Mouse (Mus musculus) layer of hippocampus, postnatal 36 days (tissue): ENCODE measurements around the gene Gm10392. TPM values are rescaled to one million over a fixed set of nuclear protein-coding genes. Genes with fewer than 3 reads are reported as not detected.

ENCODE experiments used
- DNase-seq, 2 experiments: peaks; one replicate each; pipeline ENCODE4 v3.0.0; 2022
- total RNA-seq, 2 experiments: library from RNA; stranded (reverse); gene quantifications; 2 replicates each; pipeline ENCODE4 v1.2.3; 2021

The Gm10392 gene
- total RNA-seq, 2 experiments from 2014 or later = not detected

DNA sequence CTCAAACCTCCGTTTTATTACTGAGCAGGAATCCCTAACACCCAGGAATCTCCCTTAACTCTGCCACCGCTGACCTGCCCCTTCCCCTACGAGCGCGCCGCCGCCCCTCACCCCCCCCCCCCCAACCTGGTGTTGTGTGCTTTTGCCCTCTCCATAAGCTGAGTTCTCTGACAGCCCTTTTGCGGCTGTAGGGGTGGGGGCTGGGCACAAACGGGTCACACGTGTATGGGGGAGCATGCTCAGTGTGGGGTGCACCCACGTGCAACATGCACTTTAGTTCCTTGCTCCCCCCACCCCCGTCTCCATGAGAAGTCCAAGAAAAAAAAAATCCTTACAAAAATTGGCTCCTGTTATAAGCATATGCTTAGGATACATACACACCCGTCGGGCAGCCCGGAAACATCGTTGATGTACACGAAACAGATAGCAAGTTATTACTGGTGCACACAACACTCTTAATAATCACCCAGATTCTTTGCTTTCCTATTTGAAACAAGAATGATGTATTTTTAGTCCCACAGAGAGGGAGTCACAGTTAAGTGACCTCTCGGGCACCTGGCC, 26.6 kb downstream of the Gm10392 start:
- no peak for DNase-seq

DNA sequence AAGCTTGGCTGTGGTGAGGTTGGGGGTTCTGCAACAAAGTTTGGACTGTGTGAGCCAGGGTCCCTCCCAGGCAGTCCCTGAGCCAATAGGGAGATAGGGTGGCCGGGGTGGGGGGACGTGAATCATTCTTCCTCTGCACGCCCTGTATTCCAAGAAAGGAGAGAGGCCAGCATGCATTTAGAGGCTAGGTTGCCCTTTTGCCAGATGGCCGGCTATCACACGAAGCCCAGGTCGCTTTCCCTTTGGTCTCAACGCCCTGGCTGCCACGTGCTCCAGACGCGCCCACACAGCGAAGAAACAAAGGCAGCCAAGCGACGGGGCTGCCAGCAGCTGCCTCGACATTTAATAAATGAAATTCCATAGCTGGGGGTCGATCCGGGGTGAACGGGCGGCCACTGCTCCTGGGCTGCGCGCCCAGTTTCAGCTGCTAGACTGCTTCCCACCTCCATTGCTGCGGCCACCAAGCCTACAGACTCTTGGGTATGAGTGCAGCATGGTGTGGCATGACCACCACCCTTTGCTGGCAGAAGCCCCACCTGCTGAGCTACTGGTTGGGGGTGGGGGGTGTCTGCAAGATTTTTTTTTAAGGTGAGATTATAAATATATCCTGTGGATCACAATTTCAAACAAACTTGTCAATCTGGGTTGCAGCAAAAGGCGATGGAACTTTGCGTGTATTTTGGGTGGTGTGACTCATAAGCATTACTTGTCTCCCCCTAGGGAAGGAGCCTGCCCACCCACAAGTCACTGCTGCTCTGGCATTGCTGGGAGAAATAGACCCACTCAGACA, 27.3 kb downstream of the Gm10392 start:
- DNase-seq = no peak

DNA sequence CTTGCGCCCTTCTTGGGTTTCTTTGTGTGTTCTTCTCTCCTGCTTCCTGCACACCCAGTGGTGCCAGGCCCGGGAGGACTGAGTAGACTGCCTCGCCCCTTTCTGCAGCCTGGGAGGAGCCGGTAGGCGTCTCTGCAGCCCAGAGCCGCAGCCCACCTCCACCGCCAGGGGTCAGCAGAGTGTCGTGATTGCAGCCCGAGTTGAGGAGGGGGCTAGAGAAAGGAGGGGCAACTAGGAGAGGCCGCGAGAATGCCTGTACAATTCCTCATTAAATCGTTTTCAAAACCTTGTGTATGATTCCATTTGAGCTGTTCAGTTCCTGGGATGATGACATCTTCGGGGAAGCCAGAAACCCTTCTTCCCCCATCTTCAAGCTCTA, 27.9 kb downstream of the Gm10392 start:
- DNase-seq = peak; percentile 90 to 91

DNA sequence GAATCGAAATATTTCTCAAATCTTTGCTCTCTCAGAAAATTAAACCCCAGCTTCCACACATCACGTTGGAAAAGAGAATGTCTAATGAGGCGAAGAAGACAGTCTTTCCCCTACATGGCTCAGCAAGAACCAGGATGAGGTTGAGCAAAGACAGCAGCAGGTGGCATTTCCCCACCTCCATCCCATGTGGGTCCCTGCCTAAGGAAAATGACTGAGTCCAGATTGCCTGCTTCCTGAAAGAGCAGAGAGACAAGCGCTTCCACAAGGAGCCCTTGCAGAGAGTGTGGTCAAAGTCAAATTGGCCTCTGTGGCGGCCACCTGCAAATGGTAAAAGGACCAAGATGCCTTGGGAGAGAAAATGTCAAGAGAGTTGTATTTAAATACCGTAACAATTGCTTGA, 28.5 kb downstream of the Gm10392 start:
- no peak for DNase-seq

DNA sequence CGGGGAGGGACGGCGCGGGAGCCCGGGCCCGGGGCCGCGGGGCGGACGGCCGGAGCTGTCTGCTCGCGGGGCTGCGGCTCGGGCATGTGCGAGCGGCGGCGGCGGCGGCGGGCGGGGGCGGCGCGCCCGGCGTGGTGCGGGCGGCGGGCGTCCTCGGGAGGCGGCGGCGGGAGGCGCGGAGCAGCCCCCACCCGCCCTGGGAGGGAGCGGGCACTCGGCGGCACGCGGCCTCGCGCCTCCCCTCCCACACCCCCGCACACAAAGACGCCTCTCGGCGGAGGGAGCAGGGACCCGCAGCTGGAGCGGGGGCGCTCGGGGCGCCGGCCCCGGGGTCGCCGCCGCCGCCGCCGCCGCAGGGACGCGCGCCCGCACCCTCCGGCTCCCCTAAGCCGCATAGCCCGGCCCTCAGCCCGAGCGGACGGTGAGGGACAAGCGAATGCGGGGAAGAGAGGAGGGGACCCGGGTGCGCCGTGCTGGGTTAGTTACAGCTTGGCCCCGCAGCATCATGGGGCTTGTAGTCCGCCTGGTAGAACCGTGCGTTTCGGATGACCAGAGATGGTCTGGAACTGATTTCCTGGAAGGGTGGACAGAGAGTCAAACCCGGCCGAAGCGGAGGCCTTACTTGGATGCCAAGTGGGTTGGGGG, 29.3 kb downstream of the Gm10392 start, which contains the start of gene Ankrd13b:
Gene Ankrd13b (minus strand): TSS at position 88 of the 645 bp plus-strand sequence.
- peak; percentile 81 to 82 for DNase-seq

DNA sequence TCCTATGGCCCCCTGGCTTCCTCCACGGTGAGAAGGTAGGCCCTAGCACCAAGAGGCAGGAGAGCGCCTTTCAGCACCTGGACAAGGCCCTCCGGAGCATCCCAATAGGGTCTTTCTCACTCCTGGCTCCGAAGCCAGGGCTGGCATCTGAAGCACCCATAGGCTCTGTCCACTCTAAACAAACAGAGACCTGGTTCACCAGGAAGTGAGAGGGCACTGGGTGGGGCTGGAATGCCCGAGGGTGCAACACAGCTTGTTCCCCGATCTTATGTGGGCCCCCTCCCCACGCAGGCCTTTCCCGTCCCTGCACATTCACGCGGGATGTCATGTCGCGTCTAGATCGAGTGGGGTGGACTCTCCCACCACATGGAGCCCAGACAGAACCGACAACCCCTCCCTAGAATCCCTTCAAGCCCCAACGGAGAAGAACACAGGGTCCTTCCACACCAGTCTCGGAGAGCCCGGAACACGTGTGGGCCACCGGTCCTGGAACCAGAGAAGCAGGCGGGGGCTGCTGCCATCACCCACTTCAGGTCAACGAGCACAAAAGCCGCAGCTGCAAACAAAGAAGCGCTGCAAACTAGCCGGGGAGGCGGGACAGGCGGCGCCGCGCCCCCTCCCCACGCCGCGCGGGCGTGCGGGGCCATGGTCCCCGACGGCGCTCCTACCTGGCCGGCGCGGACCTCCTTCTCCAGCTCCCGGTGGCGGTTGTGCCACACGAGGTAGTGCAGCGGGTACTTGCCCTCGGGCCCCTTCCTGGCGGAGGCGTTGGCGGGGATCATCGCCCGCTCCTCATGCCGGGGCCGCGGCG, 30.0 kb downstream of the Gm10392 start:
- no peak for DNase-seq

DNA sequence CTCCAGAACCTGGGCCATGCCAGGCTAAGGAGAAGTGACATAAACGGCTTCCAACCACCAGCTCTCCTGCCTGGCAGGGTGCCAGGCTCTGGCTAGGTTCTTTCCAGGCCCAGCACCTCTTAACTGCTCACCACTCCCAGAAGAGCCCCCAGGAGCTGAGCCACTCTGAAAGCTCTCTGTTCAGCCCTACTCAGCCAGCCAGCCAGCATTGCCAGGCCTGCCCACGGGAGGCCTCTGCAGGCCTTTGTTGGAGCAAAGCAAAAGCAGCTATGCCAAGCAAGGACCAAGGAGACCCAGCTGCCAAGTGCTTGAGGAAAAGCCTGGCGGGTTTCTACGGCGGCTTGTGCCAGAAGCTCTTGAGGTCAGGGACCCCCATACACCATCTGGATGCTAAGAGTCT, 32.2 kb downstream of the Gm10392 start:
- peak in 1 of 2 experiments; percentile 64 for DNase-seq

DNA sequence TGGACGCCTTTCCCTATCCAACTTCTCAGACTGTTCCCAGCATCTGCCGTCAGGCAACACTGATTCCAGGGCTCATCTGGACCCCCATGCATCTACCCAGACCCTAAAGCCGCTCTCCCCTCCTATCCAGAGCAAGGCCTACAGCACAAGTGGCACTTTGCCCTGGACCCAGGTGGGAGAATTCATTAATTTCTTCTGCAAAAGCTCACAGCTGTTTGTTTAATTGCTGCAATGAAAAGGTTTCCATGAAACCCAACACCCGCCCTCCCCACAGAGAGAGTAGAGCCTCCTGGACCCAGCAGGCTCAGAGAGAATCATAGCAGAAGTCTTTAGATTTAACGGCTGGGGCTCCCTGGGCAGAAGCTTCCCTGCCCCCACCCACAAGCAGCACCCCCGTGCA, 33.8 kb downstream of the Gm10392 start:
- DNase-seq = no peak

DNA sequence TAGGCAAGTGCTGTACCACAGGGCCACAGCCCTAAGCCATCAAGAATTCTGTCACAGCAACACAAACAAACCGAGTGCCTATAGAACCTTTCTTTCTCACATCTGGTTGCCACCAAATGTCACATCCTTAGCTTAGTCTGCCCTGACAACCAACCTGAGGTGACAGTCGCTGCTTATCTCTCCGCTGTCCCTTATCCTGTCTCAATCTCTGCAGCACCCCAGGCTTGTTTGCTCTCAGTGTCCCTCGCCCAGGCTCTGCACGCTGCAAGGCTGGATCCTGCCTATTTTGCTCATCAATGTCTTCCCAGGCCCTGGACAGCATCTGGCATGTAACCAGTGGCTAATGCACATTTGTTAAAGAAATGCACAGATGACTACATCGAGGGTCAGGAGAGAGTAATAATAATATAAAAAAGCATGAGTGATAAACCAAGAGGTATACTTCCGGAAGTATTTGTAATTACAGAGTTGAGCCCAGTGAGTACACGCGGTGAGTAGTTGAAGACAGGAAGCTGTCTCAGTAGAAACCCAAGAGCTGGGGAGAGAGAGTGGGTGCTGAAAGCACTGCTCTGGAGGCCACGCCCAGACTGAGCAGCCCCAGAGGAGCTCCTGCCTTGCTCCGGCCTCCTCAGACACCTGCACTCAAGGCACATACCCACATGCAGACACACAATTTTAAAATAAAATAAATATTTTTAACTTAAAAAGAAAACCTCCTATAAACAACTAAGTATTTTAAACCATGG, 35.3 kb downstream of the Gm10392 start:
- DNase-seq = no peak

DNA sequence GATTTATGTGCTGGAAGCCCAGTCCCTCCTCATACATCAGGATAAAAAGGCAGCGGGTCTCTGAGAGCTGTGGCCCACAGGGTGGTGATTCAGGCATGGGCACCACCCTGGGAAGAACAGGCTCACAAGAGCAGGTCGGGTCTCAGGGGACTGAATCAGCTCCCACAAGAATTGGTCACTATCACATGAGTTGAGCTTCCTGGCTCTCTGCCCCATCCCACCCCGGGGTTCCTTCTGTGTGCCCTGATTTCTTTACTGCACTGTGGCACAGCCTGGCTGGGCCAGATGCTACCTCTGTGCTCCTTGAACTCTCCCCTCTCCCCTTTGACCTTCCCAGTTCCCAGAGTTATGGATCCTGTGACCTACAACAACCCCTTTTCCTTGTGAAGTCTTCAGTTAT, 36.0 kb downstream of the Gm10392 start:
- DNase-seq = no peak

DNA sequence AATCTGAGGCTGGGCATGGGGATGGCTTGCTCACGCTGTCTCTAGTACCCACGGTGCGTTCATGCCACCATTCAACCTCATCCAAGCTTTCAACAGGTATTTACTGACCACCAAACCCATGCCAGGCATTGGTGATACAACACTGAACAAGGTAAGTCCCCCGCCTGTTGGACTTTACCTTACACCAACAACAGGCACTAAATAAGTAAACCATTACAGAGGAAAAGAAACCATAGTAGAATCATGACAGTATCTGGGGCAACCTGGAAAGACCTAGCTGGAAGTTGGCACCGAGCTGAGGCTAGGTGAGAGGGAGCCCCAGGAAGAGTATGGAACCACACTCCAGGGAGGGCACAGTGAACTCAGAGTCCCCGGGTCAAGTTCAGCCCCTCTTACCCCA, 42.1 kb downstream of the Gm10392 start:
- no peak for DNase-seq

DNA sequence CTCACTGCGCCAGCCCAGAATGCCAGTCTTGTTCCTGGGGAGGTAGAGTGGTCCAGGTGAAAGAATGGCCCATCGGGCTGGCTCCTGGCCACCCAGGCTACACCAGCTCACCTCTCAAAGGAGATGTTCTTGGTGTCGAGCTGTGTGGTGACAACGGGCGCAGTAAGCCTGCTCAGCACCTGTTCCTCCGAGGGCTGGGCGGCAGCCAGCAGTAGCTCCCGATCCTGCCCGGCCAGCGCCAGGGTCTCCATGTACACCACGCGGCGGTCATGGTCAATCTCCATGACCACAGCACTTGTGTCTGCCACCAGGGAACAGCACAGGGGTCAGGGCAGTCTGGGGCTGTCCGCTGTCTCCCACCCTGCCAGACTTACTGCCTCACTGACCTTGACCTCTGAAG, 42.8 kb downstream of the Gm10392 start:
- no peak for DNase-seq

DNA sequence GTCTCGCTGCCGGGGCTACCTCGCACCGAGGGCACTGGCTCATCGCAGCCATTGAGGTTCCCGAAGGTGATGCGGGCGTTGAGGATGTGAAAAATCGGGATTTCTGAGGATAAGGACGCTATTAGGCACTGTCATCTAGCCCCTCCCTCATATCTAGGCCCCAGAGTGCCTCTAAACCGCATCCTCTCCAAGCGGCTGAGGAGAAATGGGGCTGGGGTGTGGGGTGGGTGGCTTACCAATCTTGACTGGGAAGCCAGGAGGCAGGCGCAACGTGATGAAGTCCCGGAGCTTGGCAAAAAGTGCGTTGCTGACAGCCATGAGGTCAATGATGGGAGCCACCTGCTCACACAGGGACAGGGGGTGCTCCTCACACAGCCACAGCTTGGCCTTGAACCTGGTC, 46.2 kb downstream of the Gm10392 start:
- DNase-seq = no peak

DNA sequence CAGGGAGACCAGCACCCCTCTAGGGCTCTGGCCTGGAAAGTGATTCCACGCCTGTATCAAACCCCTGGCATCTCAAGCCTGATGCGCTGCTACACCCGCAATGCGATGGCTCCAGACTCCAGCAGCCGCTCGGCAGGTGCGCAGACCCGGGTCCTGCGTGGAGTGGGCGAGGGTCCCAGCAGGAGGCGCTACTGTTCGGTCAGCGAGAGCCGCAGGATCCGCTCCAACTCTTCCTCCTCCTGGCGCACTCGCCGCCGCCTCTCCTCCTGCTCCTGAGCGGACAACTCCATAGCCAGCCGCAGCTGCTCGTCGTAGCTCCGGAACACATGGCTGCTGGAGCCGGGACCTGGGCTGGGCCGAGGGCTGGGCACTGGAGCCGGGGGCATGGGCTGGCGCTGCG, 47.6 kb downstream of the Gm10392 start:
- no peak for DNase-seq

DNA sequence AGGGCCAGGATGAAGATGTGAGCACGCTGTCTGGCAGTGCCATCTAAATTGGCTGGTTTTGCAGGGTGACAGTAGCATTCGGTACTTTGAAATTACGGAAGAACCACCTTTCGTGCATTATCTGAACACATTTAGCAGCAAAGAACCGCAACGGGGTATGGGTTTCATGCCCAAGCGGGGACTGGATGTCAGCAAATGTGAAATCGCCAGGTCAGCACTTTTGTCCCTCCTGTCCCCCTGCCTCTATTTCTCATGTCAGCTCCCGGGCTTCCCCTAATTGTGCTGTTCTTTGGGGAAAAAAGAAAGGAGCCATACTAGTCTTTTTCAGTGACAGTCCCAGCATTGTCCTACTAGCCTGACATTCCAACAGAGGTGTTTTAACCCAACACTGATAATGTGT, 50.6 kb downstream of the Gm10392 start:
- DNase-seq = no peak

DNA sequence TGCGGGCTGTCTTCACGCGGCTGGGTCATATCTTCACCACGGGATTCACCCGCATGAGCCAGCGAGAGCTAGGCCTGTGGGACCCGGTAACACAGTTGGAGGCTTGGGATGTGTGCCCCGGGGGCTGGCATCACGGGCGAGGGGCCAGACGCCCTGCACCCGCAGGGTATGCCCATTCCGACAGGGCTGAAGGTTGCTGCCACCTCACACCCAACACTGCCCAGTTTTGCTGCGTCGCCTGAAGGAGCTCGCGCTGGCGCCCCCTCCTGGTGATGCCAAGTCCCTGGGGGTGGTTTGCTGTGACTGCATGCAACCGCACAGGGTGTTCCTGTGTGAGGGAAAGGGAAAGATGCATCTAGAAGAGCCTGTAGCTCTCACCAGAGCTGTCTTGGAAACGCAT, 51.2 kb downstream of the Gm10392 start:
- peak; percentile 73 for DNase-seq

DNA sequence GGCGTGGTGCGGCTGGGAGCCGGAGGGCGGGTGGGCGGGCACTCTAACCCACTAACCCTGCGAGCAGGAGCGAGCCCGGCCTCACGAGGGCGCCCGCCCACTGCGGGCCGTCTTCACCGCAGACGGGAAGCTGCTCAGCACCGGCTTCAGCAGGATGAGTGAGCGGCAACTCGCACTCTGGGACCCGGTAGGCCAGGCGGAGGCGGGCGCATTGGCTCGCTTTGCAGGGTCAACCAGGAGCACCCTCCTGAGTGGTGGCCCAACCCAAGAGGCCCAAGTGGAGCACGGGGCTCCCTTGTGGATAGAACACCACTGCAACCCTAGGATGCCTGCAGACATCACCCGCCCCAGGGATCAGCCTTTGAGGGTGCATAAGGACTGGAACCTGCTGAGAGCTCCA, 51.8 kb downstream of the Gm10392 start:
- peak; percentile 63 to 73 for DNase-seq

Other genes with a start within 250 kb of the Gm10392 start
- 10 to 100 TPM; 12.5 to 15.9 TPM for gene Coro6, start 56.8 kb downstream of the Gm10392 start, total RNA-seq
- gene Ankrd13b, start 29.5 kb downstream of the Gm10392 start, total RNA-seq = 10 to 100 TPM; 83.2 to 88.4 TPM
- gene Git1, start 25.6 kb downstream of the Gm10392 start, total RNA-seq = 100 to 1,000 TPM; 284 to 288 TPM
- gene Abhd15, start 4.1 kb downstream of the Gm10392 start, total RNA-seq = 1 to 10 TPM; 1.3 to 1.5 TPM
- gene Trp53i13, start 3.2 kb downstream of the Gm10392 start, total RNA-seq = 1 to 10 TPM; 5.4 to 5.9 TPM
- 100 to 1,000 TPM; 114 to 116 TPM for gene Taok1, start 88.6 kb upstream of the Gm10392 start, total RNA-seq
- gene Nufip2, start 167.0 kb upstream of the Gm10392 start, total RNA-seq = 10 to 100 TPM; 84.8 to 92.9 TPM
- gene Cryba1, start 206.1 kb upstream of the Gm10392 start, total RNA-seq = not detected
- 100 to 1,000 TPM; 136 to 158 TPM for gene Myo18a, start 244.0 kb upstream of the Gm10392 start, total RNA-seq